Mouse (Mus musculus) forebrain, embryonic 13.5 days (tissue): Measurements from ENCODE around the gene Ncapg2. TPM values are rescaled to one million over a fixed set of nuclear protein-coding genes. Genes with fewer than 3 reads are reported as not detected.
A peak's percentile ranks its signal among the peaks of the same experiment; 100 is the strongest.

Experiments
- ATAC-seq: fragments of 200-750 bp; cut with Nextera tagmentation; 2 replicates; pipeline ENCODE4 v1.8.0; 2017
- H3K27ac ChIP-seq: fragments of 300-500 bp; sonication (generic); 2 replicates; pipeline ENCODE4 v1.5.1; 2015; ENCODE audit warnings: inconsistent platforms, mild to moderate bottlenecking, moderate library complexity
- H3K27me3 ChIP-seq: fragments of 300-500 bp; sonication (generic); 2 replicates; pipeline ENCODE4 v1.6.1; 2015; ENCODE audit warnings: mild to moderate bottlenecking, inconsistent platforms
- H3K36me3 ChIP-seq: fragments of 300-500 bp; sonication (generic); 2 replicates; pipeline ENCODE4 v1.6.1; 2015; ENCODE audit warnings: mild to moderate bottlenecking, inconsistent platforms; ENCODE audit not compliant: poor library complexity, severe bottlenecking
- H3K4me1 ChIP-seq: fragments of 300-500 bp; sonication (generic); 2 replicates; pipeline ENCODE4 v1.6.1; 2015; ENCODE audit warnings: inconsistent platforms
- H3K4me2 ChIP-seq: fragments of 300-500 bp; sonication (generic); 2 replicates; pipeline ENCODE4 v1.6.1; 2015; ENCODE audit warnings: inconsistent platforms, mild to moderate bottlenecking, moderate library complexity
- H3K4me3 ChIP-seq: fragments of 300-500 bp; sonication (generic); 2 replicates; pipeline ENCODE4 v1.5.1; 2015; ENCODE audit warnings: mild to moderate bottlenecking, inconsistent platforms
- H3K9ac ChIP-seq: fragments of 300-500 bp; sonication (generic); 2 replicates; pipeline ENCODE4 v1.6.1; 2015; ENCODE audit warnings: mild to moderate bottlenecking, inconsistent platforms
- H3K9me3 ChIP-seq: fragments of 300-500 bp; sonication (generic); replicated peaks from 2 replicates; pipeline ENCODE4 v1.6.1; 2016; ENCODE audit warnings: inconsistent platforms
- WGBS: fragments of 180-500 bp; shearing (Covaris S2); methylation state at CpG from one replicate; pipeline ENCODE4 v1.1.7; 2015; 5-methylcytosine and 5-hydroxymethylcytosine counted together
- polyA plus RNA-seq: library from polyadenylated mRNA; unstranded; fragments of >200 nt; fragmentation: Nextera tagmentation; extraction: Ambion mirVana; gene quantifications from 2 replicates; pipeline ENCODE4 v1.2.1, GENCODE M21; 2015

Ncapg2 gene
- polyA plus RNA-seq: 30.7 and 39.1 TPM in 2 replicates

GRCm38 (mm10) chr12:116405045-116405835, at the start of gene Ncapg2:
Ncapg2 (plus strand) TSS chr12:116405402.
- Histone ChIP-seq H3K4me3 (peak within 1 kb of the TSS; percentile 77), H3K27me3 (no peaks in the 10 kb centered on the region), H3K4me2 (peak within 1 kb of the TSS; percentile 83), H3K36me3 (peaks cover 58% of the 10 kb centered on the region), H3K9me3 (peaks cover 32% of the 10 kb centered on the region), H3K9ac (peak within 1 kb of the TSS; percentile 87), H3K4me1 (peaks cover 15% of the 10 kb centered on the region), H3K27ac (peak within 1 kb of the TSS; percentile 14; the same call in 1 of the 2 replicates)
- peak; percentile 99 for ATAC-seq
- under 1% methylated on average over 68 of the region's 72 CpGs for WGBS

- Histone ChIP-seq H3K4me2 (no peak overlapping the region), H3K9me3 (no peaks in the 10 kb centered on the region), H3K36me3 (peaks cover 26% of the 10 kb centered on the region), H3K27ac (no peak overlapping the region), H3K4me1 (no peaks in the 10 kb centered on the region), H3K9ac (no peak overlapping the region), H3K27me3 (no peaks in the 10 kb centered on the region), H3K4me3 (no peak overlapping the region)
- no peak for ATAC-seq
Measured at GRCm38 (mm10) chr12:116362091-116362490, 43.1 kb upstream of the Ncapg2 start.

- ATAC-seq: no peak
- Histone ChIP-seq H3K9ac (no peak overlapping the region), H3K27ac (no peak overlapping the region), H3K4me3 (no peak overlapping the region), H3K27me3 (no peaks in the 10 kb centered on the region), H3K36me3 (peaks cover 46% of the 10 kb centered on the region), H3K4me1 (no peaks in the 10 kb centered on the region), H3K9me3 (no peaks in the 10 kb centered on the region), H3K4me2 (no peak overlapping the region)
- 84% methylated on average over 3 of the region's 3 CpGs for WGBS
Measured at GRCm38 (mm10) chr12:116366900-116367299, 38.3 kb upstream of the Ncapg2 start.

DNA sequence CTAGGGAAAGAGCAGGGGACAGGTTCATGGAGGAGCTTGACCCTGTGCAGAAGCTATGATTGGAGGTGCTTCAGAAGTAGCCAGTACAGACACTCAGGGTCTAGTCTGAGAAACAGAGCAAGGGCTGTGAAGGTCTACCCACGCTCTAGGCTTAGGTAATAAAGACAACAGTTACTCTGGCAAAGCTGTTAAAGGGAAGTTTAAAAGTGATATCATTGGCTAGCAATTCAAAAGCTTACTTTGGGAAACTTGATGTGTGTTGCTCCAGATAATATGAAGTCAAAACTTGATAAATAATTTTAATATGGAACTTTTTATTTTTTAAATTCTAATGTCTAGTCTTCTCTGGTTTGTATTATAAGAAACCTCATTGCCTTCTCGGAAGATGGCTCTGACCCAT, 37.9 kb upstream of the Ncapg2 start:
- no peaks in the 10 kb centered on the region for H3K27me3 ChIP-seq
- H3K4me1 ChIP-seq: no peaks in the 10 kb centered on the region
- H3K4me2 ChIP-seq: no peak overlapping the region
- no peaks in the 10 kb centered on the region for H3K9me3 ChIP-seq
- H3K4me3 ChIP-seq: no peak overlapping the region
- H3K27ac ChIP-seq: no peak overlapping the region
- no peak for ATAC-seq
- no peak overlapping the region for H3K9ac ChIP-seq
- 97% methylated on average over 2 of the region's 2 CpGs for WGBS
- H3K36me3 ChIP-seq: peaks cover 46% of the 10 kb centered on the region

- 88% methylated on average over 2 of the region's 2 CpGs for WGBS
- Histone ChIP-seq H3K36me3 (peaks cover 41% of the 10 kb centered on the region), H3K9me3 (no peaks in the 10 kb centered on the region), H3K27me3 (no peaks in the 10 kb centered on the region), H3K27ac (no peak overlapping the region), H3K4me1 (no peaks in the 10 kb centered on the region), H3K9ac (no peak overlapping the region), H3K4me3 (no peak overlapping the region), H3K4me2 (no peak overlapping the region)
- ATAC-seq: no peak
Measured at GRCm38 (mm10) chr12:116368857-116369256, 36.3 kb upstream of the Ncapg2 start.

GRCm38 (mm10) chr12:116383101-116383500, 22.1 kb upstream of the Ncapg2 start:
- ATAC-seq: no peak
- Histone ChIP-seq H3K4me1 (no peaks in the 10 kb centered on the region), H3K27ac (no peak overlapping the region), H3K9ac (no peak overlapping the region), H3K27me3 (no peaks in the 10 kb centered on the region), H3K36me3 (peaks cover 14% of the 10 kb centered on the region), H3K4me3 (no peak overlapping the region), H3K4me2 (no peak overlapping the region), H3K9me3 (no peaks in the 10 kb centered on the region)
- WGBS: 86% methylated on average over 2 of the region's 2 CpGs

GRCm38 (mm10) chr12:116383995-116384394, 21.2 kb upstream of the Ncapg2 start:
- Histone ChIP-seq H3K27me3 (no peaks in the 10 kb centered on the region), H3K4me1 (no peaks in the 10 kb centered on the region), H3K9me3 (no peaks in the 10 kb centered on the region), H3K9ac (no peak overlapping the region), H3K4me3 (no peak overlapping the region), H3K4me2 (no peak overlapping the region), H3K36me3 (peaks cover 11% of the 10 kb centered on the region), H3K27ac (no peak overlapping the region)
- no peak for ATAC-seq

GRCm38 (mm10) chr12:116386802-116387201, 18.4 kb upstream of the Ncapg2 start:
- ATAC-seq: no peak
- WGBS: 73% methylated on average over 1 of the region's 1 CpGs
- H3K27me3 ChIP-seq: no peaks in the 10 kb centered on the region

DNA sequence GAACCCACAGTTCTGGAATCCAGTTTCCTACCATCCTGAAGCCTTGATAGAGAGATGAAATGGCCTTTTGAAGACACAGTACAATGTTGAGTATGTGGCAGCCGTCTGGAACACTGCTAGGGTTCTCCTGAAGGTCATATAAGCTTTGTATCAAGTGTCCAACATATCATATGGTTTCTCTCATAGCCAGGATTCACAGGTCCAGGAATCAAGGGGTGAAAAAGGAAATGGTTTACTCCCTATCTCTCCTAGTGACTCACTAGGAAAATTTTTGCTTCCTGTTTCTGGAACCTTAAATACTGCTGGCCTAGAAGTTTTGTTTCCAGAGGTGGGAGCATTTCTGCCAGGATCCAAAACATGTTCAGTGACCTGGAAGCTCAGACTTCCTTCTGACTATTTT, 15.3 kb upstream of the Ncapg2 start:
- no peaks in the 10 kb centered on the region for H3K36me3 ChIP-seq
- ATAC-seq: no peak
- no peak overlapping the region for H3K27ac ChIP-seq
- no peak overlapping the region for H3K4me2 ChIP-seq
- no peak overlapping the region for H3K4me3 ChIP-seq
- no peaks in the 10 kb centered on the region for H3K27me3 ChIP-seq
- 50% methylated on average over 1 of the region's 1 CpGs for WGBS
- H3K4me1 ChIP-seq: no peaks in the 10 kb centered on the region
- no peaks in the 10 kb centered on the region for H3K9me3 ChIP-seq
- H3K9ac ChIP-seq: no peak overlapping the region

More at GRCm38 (mm10) chr12:116386802-116387201, 18.4 kb upstream of the Ncapg2 start:
- Histone ChIP-seq H3K9ac (no peak overlapping the region), H3K36me3 (no peaks in the 10 kb centered on the region), H3K4me2 (no peak overlapping the region), H3K9me3 (no peaks in the 10 kb centered on the region), H3K4me1 (no peaks in the 10 kb centered on the region), H3K27ac (no peak overlapping the region), H3K4me3 (no peak overlapping the region)

- Histone ChIP-seq H3K27me3 (no peaks in the 10 kb centered on the region), H3K27ac (no peak overlapping the region), H3K4me3 (no peak overlapping the region), H3K4me2 (no peak overlapping the region), H3K9ac (no peak overlapping the region), H3K4me1 (no peaks in the 10 kb centered on the region), H3K9me3 (no peaks in the 10 kb centered on the region), H3K36me3 (peaks cover under 1% of the 10 kb centered on the region)
- ATAC-seq: no peak
- WGBS: 74% methylated on average over 2 of the region's 2 CpGs
Measured at GRCm38 (mm10) chr12:116394327-116394726, 10.9 kb upstream of the Ncapg2 start.

DNA sequence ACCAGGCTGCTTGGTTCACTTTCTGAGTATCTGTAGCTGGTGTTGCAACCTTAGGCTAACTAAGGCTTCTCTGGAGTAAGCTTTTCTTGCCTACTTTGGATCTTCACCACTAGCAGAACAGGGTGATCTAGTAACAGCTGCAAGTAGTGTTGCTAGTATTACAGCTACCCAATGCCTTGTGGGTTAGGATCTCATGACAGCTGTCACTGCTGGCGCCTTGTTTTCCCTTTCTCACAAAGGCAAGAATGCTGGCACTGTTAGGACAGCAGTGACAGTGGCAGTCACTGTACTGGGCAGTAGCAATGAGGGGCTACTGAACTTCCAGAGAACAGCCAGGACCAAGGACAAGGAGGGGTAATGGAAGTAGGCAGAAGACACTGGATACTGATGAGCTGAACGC, 9.9 kb upstream of the Ncapg2 start:
- Histone ChIP-seq H3K4me1 (no peaks in the 10 kb centered on the region), H3K27me3 (no peaks in the 10 kb centered on the region), H3K27ac (no peak overlapping the region), H3K4me2 (no peak overlapping the region), H3K4me3 (no peak overlapping the region), H3K9ac (no peak overlapping the region), H3K9me3 (no peaks in the 10 kb centered on the region), H3K36me3 (peaks cover 6% of the 10 kb centered on the region)
- WGBS: 92% methylated on average over 2 of the region's 2 CpGs
- ATAC-seq: no peak

DNA sequence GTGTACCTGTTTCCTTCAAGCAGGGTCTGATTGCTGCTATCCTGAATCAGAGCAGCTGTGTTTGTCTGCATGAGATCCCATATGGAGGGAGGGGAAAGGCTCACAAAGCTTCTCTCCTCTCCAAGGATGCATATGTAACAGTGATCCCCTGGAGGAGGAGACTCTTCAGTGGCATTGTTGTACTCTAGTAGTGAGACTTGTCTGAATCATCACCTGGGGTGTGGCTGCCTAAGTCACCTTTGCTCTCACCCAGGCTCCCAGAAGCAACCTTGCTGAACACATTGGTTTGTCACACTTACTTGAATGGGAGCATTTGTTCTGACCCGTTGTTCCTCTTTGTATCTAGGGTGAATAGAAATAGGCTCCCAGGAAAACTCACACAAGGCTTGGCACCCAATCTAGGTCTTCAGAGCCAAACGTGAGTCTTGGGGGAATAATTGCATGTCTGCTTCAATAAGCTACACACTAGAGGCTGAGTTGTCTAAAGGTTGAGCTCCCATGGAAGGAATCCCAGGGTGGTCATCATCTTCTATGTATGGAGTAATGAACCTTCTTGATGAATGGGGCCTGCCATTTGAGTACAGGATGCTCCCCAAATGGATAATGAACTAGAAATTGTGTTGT, 9.0 kb upstream of the Ncapg2 start:
- H3K9me3 ChIP-seq: no peaks in the 10 kb centered on the region
- no peak overlapping the region for H3K9ac ChIP-seq
- ATAC-seq: no peak
- H3K27ac ChIP-seq: no peak overlapping the region
- H3K4me3 ChIP-seq: no peak overlapping the region
- peaks cover 12% of the 10 kb centered on the region for H3K36me3 ChIP-seq
- H3K4me2 ChIP-seq: no peak overlapping the region
- H3K4me1 ChIP-seq: no peaks in the 10 kb centered on the region
- WGBS: 67% methylated on average over 2 of the region's 2 CpGs
- no peaks in the 10 kb centered on the region for H3K27me3 ChIP-seq
